Mouse (Mus musculus): ENCODE data around the gene Gm36210.

Gene Gm36210

DNA sequence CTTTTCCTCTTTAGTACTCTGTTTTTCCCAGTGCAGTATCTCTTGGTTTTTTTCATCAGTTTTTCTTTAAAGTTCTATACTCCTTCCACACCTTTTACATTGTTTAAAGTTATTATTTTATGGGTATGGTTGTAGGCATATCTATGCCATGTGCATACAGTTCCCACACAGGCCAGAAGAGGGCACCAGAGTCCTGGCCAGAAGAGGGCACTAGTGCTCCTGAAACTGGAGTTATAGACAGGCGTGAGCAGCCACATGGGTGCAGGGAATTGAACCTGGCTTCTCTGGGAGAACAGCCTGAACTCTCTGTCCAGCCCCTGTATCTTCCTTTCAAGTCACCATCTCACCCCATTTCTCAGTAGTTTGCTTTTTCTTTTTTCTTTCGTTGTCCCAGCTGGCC, 32.1 kb upstream of the Gm36210 start:
- TF ChIP-seq POU5F1 (IDR thresholded peaks at IDR 0.05; ENCODE audit: borderline replicate concordance, low read length) = no peak
- peak; percentile 99 for TF ChIP-seq CTCF (conservative IDR thresholded peaks at IDR 0.05; ENCODE audit: low read length)
- Histone ChIP-seq H3K36me3 (ENCODE audit: insufficient read depth, low read length) (no peaks in the 10 kb centered on the region), H3K4me3 (replicated peaks; ENCODE audit: low read length) (no peak overlapping the region), H3K4me1 (replicated peaks; ENCODE audit: low read depth, low read length) (peaks cover 16% of the 10 kb centered on the region), H3K27me3 (ENCODE audit: insufficient read depth, low read length) (0 out of 2 replicates have a peak, but pooled peaks cover 3% of the 10 kb centered on the region), H3K9me3 (ENCODE audit: low read length) (no peaks in the 10 kb centered on the region)

DNA sequence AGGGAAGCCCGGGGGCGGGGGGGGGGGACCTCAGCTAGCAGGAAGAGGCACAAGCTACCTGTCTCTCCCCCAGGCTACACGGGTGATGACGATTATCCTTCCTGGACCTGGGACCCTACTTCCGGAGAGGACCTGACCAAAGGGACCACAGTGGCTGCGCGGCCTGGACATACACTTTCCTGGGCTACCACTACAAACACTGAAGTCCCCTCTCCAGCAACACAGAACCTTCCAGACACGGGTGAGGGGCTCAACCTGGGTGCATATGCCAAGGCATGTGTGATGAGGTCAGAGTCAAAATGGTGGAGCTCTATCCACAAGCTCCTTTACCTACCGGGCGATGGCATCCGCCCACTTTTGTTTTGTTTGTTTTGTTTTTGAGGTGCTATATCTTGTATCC, 31.1 kb upstream of the Gm36210 start:
- TF ChIP-seq POU5F1 (IDR thresholded peaks at IDR 0.05; ENCODE audit: borderline replicate concordance, low read length) (no peak), NANOG (IDR thresholded peaks at IDR 0.05; ENCODE audit: borderline replicate concordance, low read length) (no peak), CTCF (conservative IDR thresholded peaks at IDR 0.05; ENCODE audit: low read length) (no peak)
- Histone ChIP-seq H3K27me3 (ENCODE audit: insufficient read depth, low read length) (0 out of 2 replicates have a peak, but pooled peaks cover 3% of the 10 kb centered on the region), H3K4me3 (replicated peaks; ENCODE audit: low read length) (no peak overlapping the region), H3K4me1 (replicated peaks; ENCODE audit: low read depth, low read length) (peaks cover 14% of the 10 kb centered on the region; the same call in 1 of the 2 replicates), H3K9me3 (ENCODE audit: low read length) (no peaks in the 10 kb centered on the region), H3K36me3 (ENCODE audit: insufficient read depth, low read length) (no peaks in the 10 kb centered on the region)

DNA sequence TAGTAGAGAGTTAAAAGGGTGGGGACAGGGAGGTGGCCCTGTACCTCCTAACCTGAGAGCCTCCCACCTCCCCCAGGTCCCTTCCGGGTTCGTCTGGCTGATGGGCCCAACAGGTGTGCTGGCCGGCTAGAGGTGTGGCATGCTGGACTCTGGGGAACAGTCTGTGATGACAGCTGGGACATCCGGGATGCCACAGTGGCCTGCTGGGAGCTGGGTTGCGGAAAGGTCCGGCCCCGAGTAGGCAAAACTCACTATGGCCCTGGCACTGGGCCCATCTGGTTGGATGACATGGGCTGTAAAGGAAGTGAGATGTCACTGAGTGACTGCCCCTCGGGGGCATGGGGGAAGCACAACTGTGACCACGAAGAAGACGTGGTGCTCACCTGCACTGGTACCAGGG, 30.5 kb upstream of the Gm36210 start:
- Histone ChIP-seq H3K27me3 (ENCODE audit: insufficient read depth, low read length) (0 out of 2 replicates have a peak, but pooled peaks cover 2% of the 10 kb centered on the region), H3K36me3 (ENCODE audit: insufficient read depth, low read length) (no peaks in the 10 kb centered on the region), H3K4me1 (replicated peaks; ENCODE audit: low read depth, low read length) (peaks cover 14% of the 10 kb centered on the region; the same call in 1 of the 2 replicates), H3K4me3 (replicated peaks; ENCODE audit: low read length) (no peak overlapping the region), H3K9me3 (ENCODE audit: low read length) (no peaks in the 10 kb centered on the region)
- no peak for TF ChIP-seq NANOG (IDR thresholded peaks at IDR 0.05; ENCODE audit: borderline replicate concordance, low read length)
- no peak for TF ChIP-seq CTCF (conservative IDR thresholded peaks at IDR 0.05; ENCODE audit: low read length)
- TF ChIP-seq POU5F1 (IDR thresholded peaks at IDR 0.05; ENCODE audit: borderline replicate concordance, low read length) = no peak

DNA sequence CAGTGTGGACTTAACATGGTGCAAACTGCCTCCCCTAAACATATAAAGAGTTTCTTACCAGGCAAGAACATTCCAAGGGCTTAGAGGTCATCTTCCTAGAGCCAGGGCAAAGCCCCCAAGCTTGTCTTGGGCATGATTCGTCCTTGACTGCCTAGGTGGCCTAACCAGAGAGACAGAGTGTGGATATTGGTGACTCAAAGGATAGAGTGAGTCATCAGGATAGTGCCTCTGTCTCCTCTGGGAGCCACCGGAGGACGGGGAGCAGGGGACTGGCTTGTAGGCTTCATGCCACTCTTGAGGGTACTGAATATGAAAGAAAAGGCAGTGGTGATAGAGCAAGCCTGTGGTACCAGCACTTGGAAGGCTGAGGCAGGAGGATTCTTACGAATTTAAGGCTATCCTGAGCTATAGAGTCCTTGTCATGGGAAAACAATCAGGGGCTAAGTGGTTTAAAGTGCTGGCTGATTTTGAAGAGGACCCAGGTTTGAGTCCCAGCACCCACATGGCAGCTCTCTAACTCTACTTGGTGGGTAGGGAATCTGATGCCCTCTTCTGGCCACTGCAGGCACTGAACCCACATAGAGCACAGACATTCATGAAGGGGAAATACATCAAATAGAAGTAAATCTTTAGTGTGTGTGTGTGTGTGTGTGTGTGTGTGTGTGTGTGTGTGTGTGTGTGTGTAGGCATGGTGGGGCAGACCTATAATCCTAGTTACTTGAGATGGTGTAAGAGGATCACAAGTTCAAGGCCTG, 28.0 kb upstream of the Gm36210 start:
- Histone ChIP-seq H3K36me3 (ENCODE audit: insufficient read depth, low read length) (no peaks in the 10 kb centered on the region), H3K4me3 (replicated peaks; ENCODE audit: low read length) (no peak overlapping the region), H3K9me3 (ENCODE audit: low read length) (no peaks in the 10 kb centered on the region), H3K27me3 (ENCODE audit: insufficient read depth, low read length) (no peaks in the 10 kb centered on the region), H3K4me1 (replicated peaks; ENCODE audit: low read depth, low read length) (peaks cover 14% of the 10 kb centered on the region; the same call in 1 of the 2 replicates)
- TF ChIP-seq CTCF (conservative IDR thresholded peaks at IDR 0.05; ENCODE audit: low read length) (peak; percentile 58), POU5F1 (IDR thresholded peaks at IDR 0.05; ENCODE audit: borderline replicate concordance, low read length) (no peak)

- H3K36me3 ChIP-seq (ENCODE audit: insufficient read depth, low read length) = no peaks in the 10 kb centered on the region
- no peak overlapping the region for H3K4me3 ChIP-seq (replicated peaks; ENCODE audit: low read length)
- H3K9me3 ChIP-seq (ENCODE audit: low read length) = no peaks in the 10 kb centered on the region
- no peak for TF ChIP-seq NANOG (IDR thresholded peaks at IDR 0.05; ENCODE audit: borderline replicate concordance, low read length)
- peaks cover 6% of the 10 kb centered on the region for H3K27me3 ChIP-seq (ENCODE audit: insufficient read depth, low read length)
- peaks cover 11% of the 10 kb centered on the region; the same call in 1 of the 2 replicates for H3K4me1 ChIP-seq (replicated peaks; ENCODE audit: low read depth, low read length)
Observed at GRCm38 (mm10) chr7:4933103-4933502, 26.8 kb upstream of the Gm36210 start.

GRCm38 (mm10) chr7:4928323-4928722, 22.0 kb upstream of the Gm36210 start:
- TF ChIP-seq CTCF (conservative IDR thresholded peaks at IDR 0.05; ENCODE audit: low read length) (no peak), POU5F1 (IDR thresholded peaks at IDR 0.05; ENCODE audit: borderline replicate concordance, low read length) (no peak), NANOG (IDR thresholded peaks at IDR 0.05; ENCODE audit: borderline replicate concordance, low read length) (no peak)
- H3K4me1 ChIP-seq (replicated peaks; ENCODE audit: low read depth, low read length) = peaks cover 48% of the 10 kb centered on the region
- H3K27me3 ChIP-seq (ENCODE audit: insufficient read depth, low read length) = peaks cover 48% of the 10 kb centered on the region
- no peaks in the 10 kb centered on the region for H3K9me3 ChIP-seq (ENCODE audit: low read length)
- no peak overlapping the region for H3K4me3 ChIP-seq (replicated peaks; ENCODE audit: low read length)
- no peaks in the 10 kb centered on the region for H3K36me3 ChIP-seq (ENCODE audit: insufficient read depth, low read length)

DNA sequence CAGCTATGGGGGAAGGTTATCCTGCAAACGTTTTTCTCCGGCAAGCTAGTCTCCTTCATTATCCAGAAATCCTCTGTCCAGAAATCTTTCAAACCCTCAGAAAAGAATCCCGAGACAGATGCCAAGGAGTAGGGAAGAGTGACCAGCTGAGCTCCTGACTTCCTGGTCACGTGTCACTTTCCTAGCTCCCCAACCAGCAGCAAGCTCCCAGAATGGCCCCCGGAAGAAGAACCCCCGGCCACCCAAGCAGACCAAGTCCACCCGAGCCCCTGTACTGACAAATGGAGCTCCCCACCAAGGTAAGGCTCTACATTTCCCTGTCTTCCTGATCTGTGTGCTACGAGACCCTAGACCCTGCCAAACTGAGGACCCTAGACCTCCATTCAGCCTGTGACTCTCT, 21.4 kb upstream of the Gm36210 start:
- Histone ChIP-seq H3K27me3 (ENCODE audit: insufficient read depth, low read length) (peaks cover 48% of the 10 kb centered on the region), H3K4me3 (replicated peaks; ENCODE audit: low read length) (no peak overlapping the region), H3K36me3 (ENCODE audit: insufficient read depth, low read length) (no peaks in the 10 kb centered on the region), H3K9me3 (ENCODE audit: low read length) (no peaks in the 10 kb centered on the region), H3K4me1 (replicated peaks; ENCODE audit: low read depth, low read length) (peaks cover 54% of the 10 kb centered on the region)
- TF ChIP-seq NANOG (IDR thresholded peaks at IDR 0.05; ENCODE audit: borderline replicate concordance, low read length) (no peak), POU5F1 (IDR thresholded peaks at IDR 0.05; ENCODE audit: borderline replicate concordance, low read length) (no peak), CTCF (conservative IDR thresholded peaks at IDR 0.05; ENCODE audit: low read length) (no peak)

GRCm38 (mm10) chr7:4926849-4927248, 20.5 kb upstream of the Gm36210 start:
- TF ChIP-seq CTCF (conservative IDR thresholded peaks at IDR 0.05; ENCODE audit: low read length) = no peak
- no peak for TF ChIP-seq POU5F1 (IDR thresholded peaks at IDR 0.05; ENCODE audit: borderline replicate concordance, low read length)
- no peak for TF ChIP-seq NANOG (IDR thresholded peaks at IDR 0.05; ENCODE audit: borderline replicate concordance, low read length)
- no peaks in the 10 kb centered on the region for H3K9me3 ChIP-seq (ENCODE audit: low read length)

More at GRCm38 (mm10) chr7:4926849-4927248, 20.5 kb upstream of the Gm36210 start:
- Histone ChIP-seq H3K4me3 (replicated peaks; ENCODE audit: low read length) (no peak overlapping the region), H3K27me3 (ENCODE audit: insufficient read depth, low read length) (peaks cover 48% of the 10 kb centered on the region), H3K4me1 (replicated peaks; ENCODE audit: low read depth, low read length) (peaks cover 62% of the 10 kb centered on the region), H3K36me3 (ENCODE audit: insufficient read depth, low read length) (no peaks in the 10 kb centered on the region)
